Mouse (Mus musculus) lung, postnatal 0 days (tissue): ENCODE measurements around the gene Gm14325. TPM values are rescaled to one million over a fixed set of nuclear protein-coding genes. Genes with fewer than 3 reads are reported as not detected.
"Not testable (repeated sequence)": the region's sequence is repeated elsewhere in the genome, so short reads cannot be mapped to it uniquely, and the experiment has no call there.

Experiments used
- ATAC-seq: fragments of 200-750 bp; cut with Nextera tagmentation; 2 replicates; pipeline ENCODE4 v1.8.0; 2017; ENCODE audit warnings: moderate library complexity
- DNase-seq: peaks from one replicate; pipeline ENCODE4 v3.0.0-alpha.2; 2016; ENCODE audit warnings: low spot score
- H3K27ac ChIP-seq: fragments of 300-500 bp; sonication (generic); 2 replicates; pipeline ENCODE4 v1.5.1; 2014; ENCODE audit warnings: antibody characterized with exemption, mild to moderate bottlenecking, low read length, mixed read lengths
- H3K27me3 ChIP-seq: fragments of 300-500 bp; sonication (generic); replicated peaks from 2 replicates; pipeline ENCODE4 v1.6.1; 2014; ENCODE audit warnings: low read length, mixed read lengths; ENCODE audit not compliant: insufficient read depth
- H3K36me3 ChIP-seq: fragments of 300-500 bp; sonication (generic); 2 replicates; pipeline ENCODE4 v1.6.1; 2014; ENCODE audit warnings: low read length, mixed read lengths; ENCODE audit not compliant: insufficient read depth
- H3K4me1 ChIP-seq: fragments of 300-500 bp; sonication (generic); 2 replicates; pipeline ENCODE4 v1.6.1; 2014; ENCODE audit warnings: antibody characterized with exemption, low read depth, low read length, mixed read lengths; ENCODE audit not compliant: insufficient read depth
- H3K4me2 ChIP-seq: fragments of 300-500 bp; sonication (generic); replicated peaks from 2 replicates; pipeline ENCODE4 v1.6.1; 2014; ENCODE audit warnings: low read depth, mild to moderate bottlenecking, low read length, moderate library complexity, mixed read lengths
- H3K4me3 ChIP-seq: fragments of 300-500 bp; sonication (generic); 2 replicates; pipeline ENCODE4 v1.5.1; 2014; ENCODE audit warnings: low read depth, low read length
- H3K9ac ChIP-seq: fragments of 300-500 bp; sonication (generic); replicated peaks from 2 replicates; pipeline ENCODE4 v1.6.1; 2014; ENCODE audit warnings: low read depth, mild to moderate bottlenecking
- H3K9me3 ChIP-seq: fragments of 300-500 bp; sonication (generic); 2 replicates; pipeline ENCODE4 v1.6.1; 2016; ENCODE audit warnings: low read length, mixed read lengths
- CTCF ChIP-seq: IDR thresholded peaks from 2 replicates; pipeline ENCODE4 v1.5.1; 2016; ENCODE audit warnings: antibody characterized with exemption, mild to moderate bottlenecking
- WGBS: fragments of 180-500 bp; shearing (Covaris S2); extraction: QIAGEN DNeasy Blood & Tissue Kit; methylation state at CpG from one replicate; pipeline ENCODE4 v1.1.7; 2014; 5-methylcytosine and 5-hydroxymethylcytosine counted together
- polyA plus RNA-seq: library from polyadenylated mRNA; unstranded; fragments of >200 nt; fragmentation: Nextera tagmentation; extraction: Ambion mirVana; gene quantifications from 2 replicates; pipeline ENCODE4 v1.2.1, GENCODE M21; 2015

Gm14325 gene
- polyA plus RNA-seq = 26.7 and 28.0 TPM in 2 replicates

- WGBS = 2% methylated on average over 10 of the region's 21 CpGs
- H3K27ac ChIP-seq, H3K36me3 ChIP-seq, H3K27me3 ChIP-seq, H3K9ac ChIP-seq, H3K9me3 ChIP-seq, ATAC-seq, H3K4me1 ChIP-seq: not testable (repeated sequence)
- Histone ChIP-seq H3K4me3 (peak within 1 kb of the TSS; percentile 31; the same call in 1 of the 2 replicates), H3K4me2 (peak within 1 kb of the TSS; percentile 35)
- DNase-seq = peak; percentile 79
- TF ChIP-seq CTCF = peak; percentile 22; the same call in 1 of the 2 replicates
These were observed at the start of gene Gm14325 for GRCm38 (mm10) chr2:177839901-177840663. Gm14325 (minus strand) TSS chr2:177840336.

- not testable (repeated sequence) for H3K4me3 ChIP-seq, DNase-seq, H3K36me3 ChIP-seq, H3K9me3 ChIP-seq, ATAC-seq, H3K4me1 ChIP-seq, H3K4me2 ChIP-seq, H3K27me3 ChIP-seq, H3K27ac ChIP-seq, H3K9ac ChIP-seq
- 89% methylated on average over 10 of the region's 14 CpGs for WGBS
These were observed 47.6 kb upstream of the Gm14325 start for GRCm38 (mm10) chr2:177887743-177888142.

- not testable (repeated sequence) for ATAC-seq, H3K27me3 ChIP-seq, H3K4me3 ChIP-seq, DNase-seq, H3K4me2 ChIP-seq, H3K9me3 ChIP-seq, H3K36me3 ChIP-seq, H3K9ac ChIP-seq, H3K27ac ChIP-seq, H3K4me1 ChIP-seq
- 71% methylated on average over 2 of the region's 2 CpGs for WGBS
These were observed 22.1 kb upstream of the Gm14325 start for GRCm38 (mm10) chr2:177862254-177862653.

- not testable (repeated sequence) for DNase-seq, H3K4me3 ChIP-seq, ATAC-seq, H3K4me1 ChIP-seq, H3K4me2 ChIP-seq, H3K9me3 ChIP-seq, H3K9ac ChIP-seq, H3K36me3 ChIP-seq, H3K27me3 ChIP-seq, H3K27ac ChIP-seq
- 90% methylated on average over 1 of the region's 1 CpGs for WGBS
These were observed 3.5 kb upstream of the Gm14325 start for GRCm38 (mm10) chr2:177843666-177844065.

GRCm38 (mm10) chr2:177836756-177837155, 3.4 kb downstream of the Gm14325 start:
- H3K27ac ChIP-seq, H3K27me3 ChIP-seq, H3K9me3 ChIP-seq, H3K4me3 ChIP-seq, H3K4me1 ChIP-seq, H3K36me3 ChIP-seq, ATAC-seq, H3K9ac ChIP-seq, H3K4me2 ChIP-seq, DNase-seq: not testable (repeated sequence)

GRCm38 (mm10) chr2:177835733-177836536, 4.2 kb downstream of the Gm14325 start:
- not testable (repeated sequence) for H3K4me2 ChIP-seq, DNase-seq, H3K4me3 ChIP-seq, H3K9me3 ChIP-seq, H3K36me3 ChIP-seq, H3K4me1 ChIP-seq, H3K9ac ChIP-seq, H3K27me3 ChIP-seq, H3K27ac ChIP-seq, ATAC-seq
- 91% methylated on average over 5 of the region's 5 CpGs for WGBS
